Mouse (Mus musculus) lung, adult 2 months (tissue): Measurements from ENCODE around the gene Smyd1.

ENCODE experiments used
- CTCF ChIP-seq: fragments of 200-500 bp; IDR thresholded peaks from 2 replicates; pipeline ENCODE4 v1.5.1; 2011; ENCODE audit warnings: mild to moderate bottlenecking, low read length, control low read depth; ENCODE audit not compliant: insufficient read depth
- POLR2A ChIP-seq: fragments of 200-500 bp; IDR thresholded peaks from 2 replicates; pipeline ENCODE4 v1.6.1; 2011; ENCODE audit warnings: low read depth, mild to moderate bottlenecking, control low read depth, low read length, borderline replicate concordance; ENCODE audit errors: extremely low read depth

GRCm38 (mm10) chr6:71258562-71258961 lies 63.5 kb downstream of the Smyd1 start:
- TF ChIP-seq POLR2A (no peak), CTCF (no peak)
